Mouse (Mus musculus): Measurements from ENCODE around the gene Glipr2. TPM values are rescaled to one million over a fixed set of nuclear protein-coding genes. Genes with fewer than 3 reads are reported as not detected.

The Glipr2 gene
- total RNA-seq, 2 experiments from 2014 or later: 5.5 to 8.9 TPM

- intact Hi-C loops (cut with DNase I): no loop called here
Measured at GRCm38 (mm10) chr4:43988976-43989375, 31.8 kb downstream of the Glipr2 start.

GRCm38 (mm10) chr4:43993072-43993471, 35.9 kb downstream of the Glipr2 start:
- intact Hi-C loops (cut with DNase I): no loop called here
- DNase-seq: no peak

More at GRCm38 (mm10) chr4:43988976-43989375, 31.8 kb downstream of the Glipr2 start:
- DNase-seq: no peak

GRCm38 (mm10) chr4:43994342-43994741, 37.1 kb downstream of the Glipr2 start:
- intact Hi-C loops (cut with DNase I): no loop called here

GRCm38 (mm10) chr4:44003622-44004021, 46.4 kb downstream of the Glipr2 start:
- no peak for DNase-seq
- intact Hi-C loops (cut with DNase I): no loop called here

More at GRCm38 (mm10) chr4:43994342-43994741, 37.1 kb downstream of the Glipr2 start:
- no peak for DNase-seq

- intact Hi-C loops (cut with DNase I): no loop called here
- DNase-seq: no peak
Measured at GRCm38 (mm10) chr4:44004126-44004525, 46.9 kb downstream of the Glipr2 start, which contains the start of gene Clta. Gene Clta, plus strand, starts transcription at chr4:44004452.

- intact Hi-C loops (cut with DNase I): no loop called here
- no peak for DNase-seq
Measured at GRCm38 (mm10) chr4:44004623-44005409, 47.6 kb downstream of the Glipr2 start.

- DNase-seq: no peak
- intact Hi-C loops (cut with DNase I): no loop called here
Measured at GRCm38 (mm10) chr4:44010176-44010575, 53.0 kb downstream of the Glipr2 start.

GRCm38 (mm10) chr4:44010893-44011292, 53.7 kb downstream of the Glipr2 start:
- DNase-seq: no peak
- intact Hi-C loops (cut with DNase I): no loop called here

GRCm38 (mm10) chr4:44011799-44012198, 54.6 kb downstream of the Glipr2 start:
- DNase-seq: no peak
- intact Hi-C loops (cut with DNase I): no loop called here

- DNase-seq: peak; percentile 88 to 90
- intact Hi-C loops (cut with DNase I): no loop called here
Measured at GRCm38 (mm10) chr4:44012376-44013367, 55.5 kb downstream of the Glipr2 start.

- intact Hi-C loops (cut with DNase I): no loop called here
- no peak for DNase-seq
Measured at GRCm38 (mm10) chr4:44013391-44014070, 56.3 kb downstream of the Glipr2 start.

GRCm38 (mm10) chr4:44016071-44016470, 58.9 kb downstream of the Glipr2 start:
- intact Hi-C loops (cut with DNase I): no loop called here
- DNase-seq: no peak

GRCm38 (mm10) chr4:44016791-44017190, 59.6 kb downstream of the Glipr2 start:
- intact Hi-C loops (cut with DNase I): no loop called here
- DNase-seq: no peak

- no peak for DNase-seq
- intact Hi-C loops (cut with DNase I): no loop called here
Measured at GRCm38 (mm10) chr4:44022323-44022722, 65.1 kb downstream of the Glipr2 start.

- intact Hi-C loops (cut with DNase I): no loop called here
- no peak for DNase-seq
Measured at GRCm38 (mm10) chr4:44022766-44023165, 65.6 kb downstream of the Glipr2 start.

- DNase-seq: no peak
- intact Hi-C loops (cut with DNase I): no loop called here
Measured at GRCm38 (mm10) chr4:44023681-44024080, 66.5 kb downstream of the Glipr2 start.

GRCm38 (mm10) chr4:44024241-44024640, 67.0 kb downstream of the Glipr2 start:
- intact Hi-C loops (cut with DNase I): no loop called here
- DNase-seq: no peak

GRCm38 (mm10) chr4:44025570-44025969, 68.4 kb downstream of the Glipr2 start:
- DNase-seq: no peak
- intact Hi-C loops (cut with DNase I): no loop called here

Measured in heart, postnatal 14 days (tissue).